In the genomic region with DNA sequence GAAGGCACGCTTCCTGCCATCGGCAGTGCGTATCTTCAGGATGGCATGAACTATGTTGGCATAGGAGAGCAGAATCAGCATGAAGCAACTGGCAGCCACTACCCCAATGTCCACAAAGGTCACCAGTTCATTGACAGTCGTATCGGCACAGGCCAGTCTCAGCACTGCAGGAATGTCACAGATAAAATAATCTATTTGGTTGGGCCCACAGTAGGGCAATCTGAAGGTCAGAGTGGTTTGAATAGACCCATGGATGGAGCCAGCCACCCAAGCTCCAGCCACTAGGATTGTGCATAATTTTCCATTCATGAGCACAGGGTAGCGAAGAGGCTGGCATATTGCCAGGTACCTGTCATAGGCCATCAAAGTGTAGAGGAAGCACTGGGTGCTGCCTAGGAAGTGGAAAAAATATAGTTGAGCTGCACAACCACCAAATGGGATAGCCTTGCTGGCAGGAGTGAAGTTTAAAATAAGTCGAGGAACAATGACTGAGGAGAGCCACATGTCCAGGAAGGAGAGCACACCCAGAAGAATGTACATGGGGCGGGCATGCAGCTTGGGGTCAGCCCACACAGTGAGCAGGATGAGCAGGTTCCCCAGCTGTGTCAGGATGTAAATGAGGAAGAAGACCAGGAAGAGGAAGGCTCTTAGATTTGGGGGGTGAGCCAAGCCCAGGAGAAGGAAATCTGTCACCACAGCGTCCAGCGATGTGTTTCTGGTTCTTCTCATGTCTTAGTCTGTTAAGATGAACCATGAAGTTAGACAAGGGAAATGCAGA, we compare ENCODE assay signal across 23 mouse cellular contexts. TPM values are rescaled to one million over a fixed set of nuclear protein-coding genes. Genes with fewer than 3 reads are reported as not detected.
DNase-seq lines count a peak whose midpoint lies in the region; ATAC-seq lines count a peak whose summit lies in the region.
"Not testable (repeated sequence)": the region's sequence is repeated elsewhere in the genome, so short reads cannot be mapped to it uniquely, and the experiment has no call there.
"Had no signal": no experiment of that assay in that cellular context is flagged by ENCODE, and none has a peak within 500 bp of the region (broad histone marks: within the 10 kb centered on the region; RNA-seq: fewer than 3 reads in every experiment).

No protein-coding gene starts in this region.

- not testable (repeated sequence) for H3K36me3 ChIP-seq in embryonic facial prominence, embryonic 13.5 days; heart, embryonic 14.5 days (ENCODE audit: control insufficient read depth, insufficient read depth, low read length); hindbrain, embryonic 12.5 days; kidney, embryonic 16.5 days (ENCODE audit: insufficient read depth, low read length)

- not testable (repeated sequence) for H3K4me3 ChIP-seq in embryonic facial prominence, embryonic 13.5 days; heart, embryonic 14.5 days (ENCODE audit: control insufficient read depth in 1 of 2, insufficient read depth in 1 of 2, low read depth in 1 of 2, low read length in 2 of 2); hindbrain, embryonic 12.5 days; kidney, embryonic 16.5 days (ENCODE audit: low read length)

- not testable (repeated sequence) for H3K9me3 ChIP-seq in embryonic facial prominence, embryonic 13.5 days; heart, embryonic 14.5 days (ENCODE audit: control insufficient read depth, low read length); hindbrain, embryonic 12.5 days (replicated peaks); kidney, embryonic 16.5 days (ENCODE audit: low read length)

- H3K4me2 ChIP-seq in embryonic facial prominence, embryonic 13.5 days; heart, embryonic 14.5 days (ENCODE audit: low read length); hindbrain, embryonic 12.5 days (replicated peaks); kidney, embryonic 16.5 days (replicated peaks; ENCODE audit: low read depth, low read length): not testable (repeated sequence)

- 0 out of 2 replicates have a peak, but pooled peaks have one; percentile 26 for ATAC-seq in embryonic facial prominence, embryonic 13.5 days (ENCODE audit: insufficient number of reproducible peaks, insufficient read depth, low FRiP score, low TSS enrichment, low read depth)
- 0 out of 2 replicates have a peak, but pooled peaks have one; percentile 26 for ATAC-seq in heart, embryonic 14.5 days (ENCODE audit: insufficient number of reproducible peaks, insufficient read depth, low FRiP score, low read depth)
- ATAC-seq in hindbrain, embryonic 12.5 days (ENCODE audit: low FRiP score): 0 out of 2 replicates have a peak, but pooled peaks have one; percentile 48
- peak; percentile 69; the same call in 1 of the 2 replicates for ATAC-seq in kidney, embryonic 16.5 days (ENCODE audit: low FRiP score, low TSS enrichment)
- peak; percentile 93 for ATAC-seq in megakaryocyte progenitor cell, adult 5-6 weeks (replicated peaks; ENCODE audit: poor library complexity)

- H3K27ac ChIP-seq in embryonic facial prominence, embryonic 13.5 days; heart, embryonic 14.5 days (replicated peaks in 1 of 2; ENCODE audit: control insufficient read depth in 1 of 2, insufficient read depth in 1 of 2, low read depth in 2 of 2, low read length in 2 of 2); hindbrain, embryonic 12.5 days; kidney, embryonic 16.5 days (ENCODE audit: low read length): not testable (repeated sequence)

- H3K9ac ChIP-seq in embryonic facial prominence, embryonic 13.5 days; heart, embryonic 14.5 days (ENCODE audit: low read length); hindbrain, embryonic 12.5 days; kidney, embryonic 16.5 days (replicated peaks; ENCODE audit: low read length): not testable (repeated sequence)

- H3K4me1 ChIP-seq in embryonic facial prominence, embryonic 13.5 days; heart, embryonic 14.5 days (ENCODE audit: control insufficient read depth in 2 of 2, insufficient read depth in 2 of 2, low read length in 2 of 2); hindbrain, embryonic 12.5 days; kidney, embryonic 16.5 days (ENCODE audit: insufficient read depth, low read length): not testable (repeated sequence)

- not testable (repeated sequence) for H3K27me3 ChIP-seq in embryonic facial prominence, embryonic 13.5 days; heart, embryonic 14.5 days (ENCODE audit: control insufficient read depth, insufficient read depth, low read length); hindbrain, embryonic 12.5 days; kidney, embryonic 16.5 days (ENCODE audit: insufficient read depth, low read length)

- WGBS in embryonic facial prominence, embryonic 13.5 days: 79% methylated on average over 8 of the region's 10 CpGs
- WGBS in heart, embryonic 14.5 days: 50% methylated on average over 7 of the region's 10 CpGs
- WGBS in hindbrain, embryonic 12.5 days: 79% methylated on average over 8 of the region's 10 CpGs
- WGBS in kidney, embryonic 16.5 days: 82% methylated on average over 7 of the region's 10 CpGs

- peak; percentile 22 for DNase-seq in naive thymus-derived CD4-positive, alpha-beta T cell, adult 2 months (ENCODE audit: low read depth)

RNA-seq across cellular contexts. Expression of a gene that starts 3.8 kb away (rescaled TPM):
- not detected in 2 replicates for polyA plus RNA-seq in embryonic facial prominence, embryonic 13.5 days (2015; fragmentation: Nextera tagmentation; extraction: Ambion mirVana)
- polyA plus RNA-seq in heart, embryonic 14.5 days (2014; fragmentation: Nextera tagmentation; extraction: Ambion mirVana): not detected in 2 replicates
- not detected in 2 replicates for polyA plus RNA-seq in hindbrain, embryonic 12.5 days (2016; fragmentation: Nextera tagmentation; extraction: Ambion mirVana)
- not detected in 2 replicates for polyA plus RNA-seq in kidney, embryonic 16.5 days (2015; fragmentation: Nextera tagmentation; extraction: Ambion mirVana)
- total RNA-seq in megakaryocyte progenitor cell, adult 5-6 weeks (2015): not detected in 2 replicates
- not detected in 2 replicates for total RNA-seq in megakaryocyte progenitor cell, adult 5-6 weeks (2017)
- total RNA-seq: adrenal gland, postnatal 10 days; adrenal gland, postnatal 4 days; forebrain, postnatal 0 days; gastrocnemius, adult 18-20 months; gastrocnemius, postnatal 14 days; heart, adult 8-10 months; heart, postnatal 25 days had no signal
- polyA plus RNA-seq: brain, embryonic 14.5 days; CD4-positive, CD25-positive, alpha-beta regulatory T cell, adult 4 months; cortical plate, adult 2 months; embryonic facial prominence, embryonic 12.5 days; forebrain, embryonic 12.5 days; forebrain, postnatal 0 days; G1E; gonadal fat pad, adult 2 months; heart, embryonic 13.5 days; hindbrain, embryonic 11.5 days; intestine, embryonic 15.5 days had no signal

RNA-seq across cellular contexts. Expression of a gene that starts 13.2 kb away (rescaled TPM):
- not detected in 2 replicates for polyA plus RNA-seq in embryonic facial prominence, embryonic 13.5 days (2015; fragmentation: Nextera tagmentation; extraction: Ambion mirVana)
- polyA plus RNA-seq in heart, embryonic 14.5 days (2014; fragmentation: Nextera tagmentation; extraction: Ambion mirVana): not detected in 2 replicates
- not detected in 2 replicates for polyA plus RNA-seq in hindbrain, embryonic 12.5 days (2016; fragmentation: Nextera tagmentation; extraction: Ambion mirVana)
- polyA plus RNA-seq in kidney, embryonic 16.5 days (2015; fragmentation: Nextera tagmentation; extraction: Ambion mirVana): not detected in 2 replicates
- total RNA-seq in megakaryocyte progenitor cell, adult 5-6 weeks (2015): not detected in 2 replicates
- not detected in 2 replicates for total RNA-seq in megakaryocyte progenitor cell, adult 5-6 weeks (2017)
- total RNA-seq: adrenal gland, postnatal 10 days; adrenal gland, postnatal 4 days; forebrain, postnatal 0 days; G1E; gastrocnemius, adult 18-20 months; gastrocnemius, postnatal 14 days; heart, adult 8-10 months; heart, postnatal 25 days had no signal
- polyA plus RNA-seq: brain, embryonic 14.5 days; CD4-positive, CD25-positive, alpha-beta regulatory T cell, adult 4 months; cortical plate, adult 2 months; forebrain, embryonic 12.5 days; forebrain, postnatal 0 days; G1E; gonadal fat pad, adult 2 months; heart, embryonic 13.5 days; hindbrain, embryonic 11.5 days; intestine, embryonic 15.5 days had no signal

RNA-seq across cellular contexts. Expression of a gene that starts 31.4 kb away (rescaled TPM):
- 0.14 TPM in 1 of 2 replicates, not detected in the other for polyA plus RNA-seq in embryonic facial prominence, embryonic 13.5 days (2015; fragmentation: Nextera tagmentation; extraction: Ambion mirVana)
- polyA plus RNA-seq in heart, embryonic 14.5 days (2014; fragmentation: Nextera tagmentation; extraction: Ambion mirVana): not detected in 2 replicates
- not detected in 2 replicates for polyA plus RNA-seq in hindbrain, embryonic 12.5 days (2016; fragmentation: Nextera tagmentation; extraction: Ambion mirVana)
- not detected in 2 replicates for polyA plus RNA-seq in kidney, embryonic 16.5 days (2015; fragmentation: Nextera tagmentation; extraction: Ambion mirVana)
- not detected in 2 replicates for total RNA-seq in megakaryocyte progenitor cell, adult 5-6 weeks (2015)
- not detected in 2 replicates for total RNA-seq in megakaryocyte progenitor cell, adult 5-6 weeks (2017)
- total RNA-seq: adrenal gland, postnatal 10 days; adrenal gland, postnatal 4 days; forebrain, postnatal 0 days; gastrocnemius, adult 18-20 months; gastrocnemius, postnatal 14 days; heart, adult 8-10 months; heart, postnatal 25 days had no signal
- polyA plus RNA-seq: brain, embryonic 14.5 days; CD4-positive, CD25-positive, alpha-beta regulatory T cell, adult 4 months; cortical plate, adult 2 months; embryonic facial prominence, embryonic 12.5 days; forebrain, embryonic 12.5 days; forebrain, postnatal 0 days; G1E; gonadal fat pad, adult 2 months; heart, embryonic 13.5 days; hindbrain, embryonic 11.5 days; intestine, embryonic 15.5 days had no signal

RNA-seq across cellular contexts. Expression of a gene that starts 32.5 kb away (rescaled TPM):
- not detected in 2 replicates for polyA plus RNA-seq in embryonic facial prominence, embryonic 13.5 days (2015; fragmentation: Nextera tagmentation; extraction: Ambion mirVana)
- polyA plus RNA-seq in heart, embryonic 14.5 days (2014; fragmentation: Nextera tagmentation; extraction: Ambion mirVana): not detected in 2 replicates
- not detected in 2 replicates for polyA plus RNA-seq in hindbrain, embryonic 12.5 days (2016; fragmentation: Nextera tagmentation; extraction: Ambion mirVana)
- polyA plus RNA-seq in kidney, embryonic 16.5 days (2015; fragmentation: Nextera tagmentation; extraction: Ambion mirVana): not detected in 2 replicates
- not detected in 2 replicates for total RNA-seq in megakaryocyte progenitor cell, adult 5-6 weeks (2015)
- not detected in 2 replicates for total RNA-seq in megakaryocyte progenitor cell, adult 5-6 weeks (2017)
- total RNA-seq: adrenal gland, postnatal 10 days; adrenal gland, postnatal 4 days; forebrain, postnatal 0 days; gastrocnemius, adult 18-20 months; gastrocnemius, postnatal 14 days; heart, adult 8-10 months; heart, postnatal 25 days had no signal
- polyA plus RNA-seq: brain, embryonic 14.5 days; CD4-positive, CD25-positive, alpha-beta regulatory T cell, adult 4 months; cortical plate, adult 2 months; embryonic facial prominence, embryonic 12.5 days; forebrain, embryonic 12.5 days; forebrain, postnatal 0 days; G1E; gonadal fat pad, adult 2 months; heart, embryonic 13.5 days; hindbrain, embryonic 11.5 days; intestine, embryonic 15.5 days had no signal

RNA-seq across cellular contexts. Expression of a gene that starts 54.1 kb away (rescaled TPM):
- polyA plus RNA-seq in embryonic facial prominence, embryonic 13.5 days (2015; fragmentation: Nextera tagmentation; extraction: Ambion mirVana): 0.19 TPM in 1 of 2 replicates, not detected in the other
- not detected in 2 replicates for polyA plus RNA-seq in heart, embryonic 14.5 days (2014; fragmentation: Nextera tagmentation; extraction: Ambion mirVana)
- polyA plus RNA-seq in hindbrain, embryonic 12.5 days (2016; fragmentation: Nextera tagmentation; extraction: Ambion mirVana): 0.06 TPM in 1 of 2 replicates, not detected in the other
- polyA plus RNA-seq in kidney, embryonic 16.5 days (2015; fragmentation: Nextera tagmentation; extraction: Ambion mirVana): not detected in 2 replicates
- total RNA-seq in megakaryocyte progenitor cell, adult 5-6 weeks (2015): not detected in 2 replicates
- not detected in 2 replicates for total RNA-seq in megakaryocyte progenitor cell, adult 5-6 weeks (2017)
- total RNA-seq: adrenal gland, postnatal 10 days; adrenal gland, postnatal 4 days; forebrain, postnatal 0 days; gastrocnemius, adult 18-20 months; gastrocnemius, postnatal 14 days; heart, adult 8-10 months; heart, postnatal 25 days had no signal
- polyA plus RNA-seq: brain, embryonic 14.5 days; CD4-positive, CD25-positive, alpha-beta regulatory T cell, adult 4 months; cortical plate, adult 2 months; embryonic facial prominence, embryonic 12.5 days; forebrain, embryonic 12.5 days; forebrain, postnatal 0 days; G1E; gonadal fat pad, adult 2 months; heart, embryonic 13.5 days; hindbrain, embryonic 11.5 days; intestine, embryonic 15.5 days had no signal

Comparison
In these comparisons a context has a peak if more than half of its experiments do, and no peak if none do; other contexts are left out.
1. ATAC-seq: peak in every context shown above with its lines; median percentile 93 in megakaryocyte progenitor cell, adult 5-6 weeks; 69 in kidney, embryonic 16.5 days; 48 in hindbrain, embryonic 12.5 days; 26 in embryonic facial prominence, embryonic 13.5 days; 26 in heart, embryonic 14.5 days.